8 mouse cellular contexts compared by ENCODE assay signal in genomic region chr4:132211953-132212734, GRCm38 (mm10). TPM values are rescaled to one million over a fixed set of nuclear protein-coding genes. Genes with fewer than 3 reads are reported as not detected.
DNase-seq lines count a peak whose midpoint lies in the region; ATAC-seq and TF ChIP-seq lines count a peak whose summit lies in the region.

Gene Ythdf2, minus strand, starts transcription at chr4:132212303.

- intact Hi-C loops in heart, postnatal 14 days (cut with DNase I) = loop anchor here (5.0 to 10.0 kb wide), 2 partner anchors 50 to 303 kb away; partner anchors contain the start of genes Gmeb1 and Sesn2

- peak within 1 kb of the TSS; percentile 99 for H3K9ac ChIP-seq in ES-Bruce4 (ENCODE audit: low read depth, poor library complexity, severe bottlenecking)
- peak within 1 kb of the TSS; percentile 100 for H3K9ac ChIP-seq in forebrain, embryonic 14.5 days (ENCODE audit: low read length)
- H3K9ac ChIP-seq in neural tube, embryonic 15.5 days (replicated peaks) = peak within 1 kb of the TSS; percentile 96

- H3K4me1 ChIP-seq in ES-Bruce4 (ENCODE audit: control insufficient read depth, insufficient read depth, low read length) = peaks cover 3% of the 10 kb centered on the region
- peaks cover 12% of the 10 kb centered on the region for H3K4me1 ChIP-seq in forebrain, embryonic 14.5 days (ENCODE audit: control insufficient read depth, insufficient read depth, low read length)
- H3K4me1 ChIP-seq in neural tube, embryonic 15.5 days = peaks cover 24% of the 10 kb centered on the region

- peak; percentile 54 for TF ChIP-seq CTCF in ES-Bruce4 (IDR thresholded peaks at IDR 0.05; ENCODE audit: low read depth, low read length)

- peak within 1 kb of the TSS; percentile 92 for H3K4me3 ChIP-seq in ES-Bruce4 (ENCODE audit: low read depth, low read length)
- H3K4me3 ChIP-seq in forebrain, embryonic 14.5 days (ENCODE audit: low read depth, low read length) = peak within 1 kb of the TSS; percentile 99
- H3K4me3 ChIP-seq in neural tube, embryonic 15.5 days (replicated peaks) = peak within 1 kb of the TSS; percentile 97

- peak within 1 kb of the TSS; percentile 53 for H3K27ac ChIP-seq in ES-Bruce4 (ENCODE audit: insufficient read depth, low read length)
- H3K27ac ChIP-seq in forebrain, embryonic 14.5 days (ENCODE audit: low read depth, low read length) = peak within 1 kb of the TSS; percentile 96
- H3K27ac ChIP-seq in neural tube, embryonic 15.5 days (replicated peaks) = peak within 1 kb of the TSS; percentile 95

- 0 out of 2 replicates have a peak, but pooled peaks have one; percentile 37 for TF ChIP-seq EP300 in ES-Bruce4 (IDR thresholded peaks at IDR 0.05; ENCODE audit: insufficient read depth, low read depth, low read length)

- TF ChIP-seq POLR2A in ES-Bruce4 (IDR thresholded peaks at IDR 0.05; ENCODE audit: insufficient read depth, low read length) = no peak

- no peaks in the 10 kb centered on the region for H3K27me3 ChIP-seq in ES-Bruce4 (ENCODE audit: control insufficient read depth, insufficient read depth, low read length, poor library complexity, severe bottlenecking)
- H3K27me3 ChIP-seq in forebrain, embryonic 14.5 days (replicated peaks; ENCODE audit: control insufficient read depth, insufficient read depth, low read length) = no peaks in the 10 kb centered on the region
- no peaks in the 10 kb centered on the region for H3K27me3 ChIP-seq in neural tube, embryonic 15.5 days (replicated peaks)

- peak; percentile 97 for ATAC-seq in cerebellum, adult (ENCODE audit: insufficient number of reproducible peaks, low FRiP score, low TSS enrichment)
- peak; percentile 99 for ATAC-seq in forebrain, embryonic 14.5 days
- ATAC-seq in neural tube, embryonic 15.5 days (ENCODE audit: low FRiP score) = peak; percentile 98

- H3K4me2 ChIP-seq in forebrain, embryonic 14.5 days (ENCODE audit: low read length) = peak within 1 kb of the TSS; percentile 74
- peak within 1 kb of the TSS; percentile 83 for H3K4me2 ChIP-seq in neural tube, embryonic 15.5 days

- DNase-seq in forebrain, embryonic 14.5 days (ENCODE audit: low spot score) = peak; percentile 99
- DNase-seq in heart, postnatal 14 days = peak; percentile 99
- DNase-seq in layer of hippocampus, adult 11-12 months (ENCODE audit: low spot score) = peak; percentile 98
- DNase-seq in lung, adult 18-20 months = peak; percentile 96 to 97
- peak; percentile 98 for DNase-seq in testis, postnatal 14 days (ENCODE audit: low spot score)

- H3K9me3 ChIP-seq in ES-Bruce4 (replicated peaks; ENCODE audit: control insufficient read depth, insufficient read depth, low read length, poor library complexity, severe bottlenecking) = no peaks in the 10 kb centered on the region
- no peaks in the 10 kb centered on the region for H3K9me3 ChIP-seq in forebrain, embryonic 14.5 days (replicated peaks; ENCODE audit: control insufficient read depth, low read length)
- H3K9me3 ChIP-seq in neural tube, embryonic 15.5 days (replicated peaks) = no peaks in the 10 kb centered on the region

- H3K36me3 ChIP-seq in ES-Bruce4 (ENCODE audit: control insufficient read depth, insufficient read depth, low read length, poor library complexity, severe bottlenecking) = peaks cover 26% of the 10 kb centered on the region
- peaks cover 17% of the 10 kb centered on the region for H3K36me3 ChIP-seq in forebrain, embryonic 14.5 days (ENCODE audit: control insufficient read depth, insufficient read depth, low read length)
- H3K36me3 ChIP-seq in neural tube, embryonic 15.5 days = peaks cover 14% of the 10 kb centered on the region

- 2% methylated on average over 77 of the region's 78 CpGs for WGBS in forebrain, embryonic 14.5 days
- 1% methylated on average over 75 of the region's 78 CpGs for WGBS in neural tube, embryonic 15.5 days

RNA-seq across cellular contexts. Expression of gene Ythdf2, which starts in this region (rescaled TPM):
- polyA plus RNA-seq in ES-Bruce4 (2011; ENCODE audit: insufficient read depth, insufficient read length, low read depth, missing spikeins) = 88.7 and 91.1 TPM in 2 replicates
- 164 and 174 TPM in 2 replicates for polyA plus RNA-seq in forebrain, embryonic 14.5 days (2014; fragmentation: Nextera tagmentation; extraction: Ambion mirVana)
- 10 to 100 TPM; 30.6 to 34.6 TPM for total RNA-seq in heart, postnatal 14 days (2021)
- 97.4 and 104 TPM in 2 replicates for polyA plus RNA-seq in neural tube, embryonic 15.5 days (2015; fragmentation: Nextera tagmentation; extraction: Ambion mirVana)

Comparison
In these comparisons a context has a peak if more than half of its experiments do, and no peak if none do; other contexts are left out.
1. Peak in every context shown above with its lines: DNase-seq, ATAC-seq, H3K4me3 ChIP-seq and H3K27ac ChIP-seq.